Mouse (Mus musculus): ENCODE results near the gene Acvr1. TPM values are rescaled to one million over a fixed set of nuclear protein-coding genes. Genes with fewer than 3 reads are reported as not detected.

Acvr1 gene
- 0.95 and 1.5 TPM in 2 replicates for polyA plus RNA-seq (2015; fragmentation: Nextera tagmentation; extraction: Ambion mirVana)

- no peak for DNase-seq (ENCODE audit: low spot score)
Measured at GRCm38 (mm10) chr2:58567066-58567810, at the start of gene Acvr1, which contains the start of gene Upp2. Acvr1 (minus strand) TSS chr2:58567157. Upp2 (plus strand) TSS chr2:58567298.

- no peak for DNase-seq (ENCODE audit: low spot score)
Measured at GRCm38 (mm10) chr2:58615766-58616165, 48.8 kb upstream of the Acvr1 start.

- DNase-seq (ENCODE audit: low spot score): no peak
Measured at GRCm38 (mm10) chr2:58614851-58615250, 47.9 kb upstream of the Acvr1 start.

GRCm38 (mm10) chr2:58613720-58614119 is 46.8 kb upstream of the Acvr1 start:
- DNase-seq (ENCODE audit: low spot score): no peak

- no peak for DNase-seq (ENCODE audit: low spot score)
Measured at GRCm38 (mm10) chr2:58604791-58605190, 37.8 kb upstream of the Acvr1 start.

- DNase-seq (ENCODE audit: low spot score): no peak
Measured at GRCm38 (mm10) chr2:58603379-58603778, 36.4 kb upstream of the Acvr1 start.

- DNase-seq (ENCODE audit: low spot score): no peak
Measured at GRCm38 (mm10) chr2:58601382-58601781, 34.4 kb upstream of the Acvr1 start.

GRCm38 (mm10) chr2:58599639-58600038 is 32.7 kb upstream of the Acvr1 start:
- DNase-seq (ENCODE audit: low spot score): no peak

GRCm38 (mm10) chr2:58597556-58597955 is 30.6 kb upstream of the Acvr1 start:
- DNase-seq (ENCODE audit: low spot score): no peak

GRCm38 (mm10) chr2:58596774-58597342 is 29.9 kb upstream of the Acvr1 start:
- no peak for DNase-seq (ENCODE audit: low spot score)

- DNase-seq (ENCODE audit: low spot score): no peak
Measured at GRCm38 (mm10) chr2:58595350-58595749, 28.4 kb upstream of the Acvr1 start.

- DNase-seq (ENCODE audit: low spot score): no peak
Measured at GRCm38 (mm10) chr2:58590055-58590454, 23.1 kb upstream of the Acvr1 start.

- DNase-seq (ENCODE audit: low spot score): no peak
Measured at GRCm38 (mm10) chr2:58589637-58590036, 22.7 kb upstream of the Acvr1 start.

GRCm38 (mm10) chr2:58586311-58586710 is 19.4 kb upstream of the Acvr1 start:
- DNase-seq (ENCODE audit: low spot score): no peak

GRCm38 (mm10) chr2:58574167-58574566 is 7.2 kb upstream of the Acvr1 start:
- no peak for DNase-seq (ENCODE audit: low spot score)

GRCm38 (mm10) chr2:58568841-58569645 is 2.1 kb upstream of the Acvr1 start:
- no peak for DNase-seq (ENCODE audit: low spot score)

GRCm38 (mm10) chr2:58567866-58568719 is 1.1 kb upstream of the Acvr1 start:
- DNase-seq (ENCODE audit: low spot score): no peak

- peak; percentile 47 for DNase-seq (ENCODE audit: low spot score)
Measured at GRCm38 (mm10) chr2:58566410-58567065, 419 bp downstream of the Acvr1 start.

- DNase-seq (ENCODE audit: low spot score): no peak
Measured at GRCm38 (mm10) chr2:58566049-58566409, 928 bp downstream of the Acvr1 start.

- DNase-seq (ENCODE audit: low spot score): no peak
Measured at GRCm38 (mm10) chr2:58565267-58565666, 1.7 kb downstream of the Acvr1 start.

GRCm38 (mm10) chr2:58562137-58562536 is 4.8 kb downstream of the Acvr1 start:
- no peak for DNase-seq (ENCODE audit: low spot score)
